Comparison of ENCODE assay signal across 20 mouse cellular contexts in genomic region chr8:119952747-119953146, GRCm38 (mm10). TPM values are rescaled to one million over a fixed set of nuclear protein-coding genes. Genes with fewer than 3 reads are reported as not detected.
A peak's percentile ranks its signal among the peaks of the same experiment; 100 is the strongest.
DNase-seq lines count a peak whose midpoint lies in the region; ATAC-seq and TF ChIP-seq lines count a peak whose summit lies in the region.
"Had no signal": no experiment of that assay in that cellular context is flagged by ENCODE, and none has a peak within 500 bp of the region (broad histone marks: within the 10 kb centered on the region; RNA-seq: fewer than 3 reads in every experiment).

No protein-coding gene starts in this region.

- no peak overlapping the region for H3K27ac ChIP-seq in kidney, postnatal 0 days
- no peak overlapping the region for H3K27ac ChIP-seq in kidney, adult 2 months (ENCODE audit: insufficient read depth, low read depth, low read length)
- peak overlapping the region; percentile 41; the same call in 1 of the 2 replicates for H3K27ac ChIP-seq in testis, adult 2 months (ENCODE audit: control insufficient read depth, insufficient read depth, low read depth, low read length)
- H3K27ac ChIP-seq in heart, adult 2 months: no peak overlapping the region
- no peak overlapping the region for H3K27ac ChIP-seq in gastrocnemius, adult 2 months
- H3K27ac ChIP-seq: embryonic facial prominence, embryonic 12.5 days; heart, embryonic 10.5 days; hindbrain, embryonic 15.5 days; midbrain, embryonic 10.5 days had no signal

- H3K4me2 ChIP-seq in kidney, postnatal 0 days (ENCODE audit: low read length): no peak overlapping the region
- H3K4me2 ChIP-seq: embryonic facial prominence, embryonic 12.5 days; hindbrain, embryonic 15.5 days had no signal

- no peaks in the 10 kb centered on the region for H3K9me3 ChIP-seq in kidney, postnatal 0 days (replicated peaks; ENCODE audit: low read length)
- H3K9me3 ChIP-seq: embryonic facial prominence, embryonic 12.5 days; heart, embryonic 10.5 days; hindbrain, embryonic 15.5 days; midbrain, embryonic 10.5 days had no signal

- DNase-seq in kidney, postnatal 0 days (ENCODE audit: low spot score): peak; percentile 28
- no peak for DNase-seq in kidney, adult 2 months
- no peak for DNase-seq in testis, postnatal 10 days (ENCODE audit: low spot score)
- peak; percentile 61 to 75 for DNase-seq in left cerebral cortex, postnatal 14 days (ENCODE audit: low spot score in 2 of 2)
- no peak for DNase-seq in heart, adult 2 months
- no peak for DNase-seq in urinary bladder, adult 18-20 months (ENCODE audit: low spot score in 2 of 2)
- DNase-seq in gastrocnemius, adult 2 months: no peak
- DNase-seq: cerebellum, postnatal 14 days; gastrocnemius, postnatal 10 days; heart, postnatal 14 days; kidney, adult 11 months; kidney, postnatal 25 days; liver, postnatal 0 days; thymus, postnatal 4 days had no signal

- no peak overlapping the region for H3K4me3 ChIP-seq in kidney, postnatal 0 days (replicated peaks; ENCODE audit: low read depth, low read length)
- no peak overlapping the region for H3K4me3 ChIP-seq in kidney, adult 2 months (ENCODE audit: insufficient read depth, low read depth, low read length)
- no peak overlapping the region for H3K4me3 ChIP-seq in testis, adult 2 months (ENCODE audit: control insufficient read depth, low read depth, low read length)
- no peak overlapping the region for H3K4me3 ChIP-seq in heart, adult 2 months
- H3K4me3 ChIP-seq in gastrocnemius, adult 2 months: no peak overlapping the region
- H3K4me3 ChIP-seq: embryonic facial prominence, embryonic 12.5 days; heart, embryonic 10.5 days; hindbrain, embryonic 15.5 days; midbrain, embryonic 10.5 days had no signal

- H3K27me3 ChIP-seq in kidney, postnatal 0 days (ENCODE audit: insufficient read depth, low read length): no peaks in the 10 kb centered on the region
- no peaks in the 10 kb centered on the region for H3K27me3 ChIP-seq in kidney, adult 2 months (replicated peaks; ENCODE audit: control insufficient read depth, insufficient read depth, low read length)
- H3K27me3 ChIP-seq in testis, adult 2 months (ENCODE audit: control insufficient read depth, insufficient read depth, low read length): no peaks in the 10 kb centered on the region
- H3K27me3 ChIP-seq in heart, adult 2 months (ENCODE audit: control insufficient read depth, insufficient read depth, low read length): no peaks in the 10 kb centered on the region
- H3K27me3 ChIP-seq: embryonic facial prominence, embryonic 12.5 days; hindbrain, embryonic 15.5 days; Patski had no signal

- peaks cover 88% of the 10 kb centered on the region for H3K36me3 ChIP-seq in kidney, postnatal 0 days (ENCODE audit: insufficient read depth, low read length)
- peaks cover 12% of the 10 kb centered on the region for H3K36me3 ChIP-seq in kidney, adult 2 months (ENCODE audit: control insufficient read depth, insufficient read depth, low read length)
- peaks cover 2% of the 10 kb centered on the region for H3K36me3 ChIP-seq in testis, adult 2 months (ENCODE audit: control insufficient read depth, insufficient read depth, low read length)
- no peaks in the 10 kb centered on the region for H3K36me3 ChIP-seq in heart, adult 2 months (ENCODE audit: control insufficient read depth, insufficient read depth, low read length)

- H3K9ac ChIP-seq in kidney, postnatal 0 days (ENCODE audit: low read depth, low read length): no peak overlapping the region
- no peak overlapping the region for H3K9ac ChIP-seq in heart, adult 2 months (ENCODE audit: low read depth, low read length)
- H3K9ac ChIP-seq: embryonic facial prominence, embryonic 12.5 days; hindbrain, embryonic 15.5 days; liver, postnatal 0 days had no signal

- TF ChIP-seq CTCF in kidney, postnatal 0 days (IDR thresholded peaks at IDR 0.05; ENCODE audit: low read depth): no peak
- no peak for TF ChIP-seq CTCF in kidney, adult 2 months (conservative IDR thresholded peaks at IDR 0.05; ENCODE audit: insufficient read depth, insufficient read length, low read depth, low read length)
- TF ChIP-seq CTCF in testis, adult 2 months (IDR thresholded peaks at IDR 0.05; ENCODE audit: control insufficient read depth, insufficient read depth, insufficient replicate concordance, low read depth, low read length): no peak
- TF ChIP-seq CTCF in heart, adult 2 months (IDR thresholded peaks at IDR 0.05): no peak
- TF ChIP-seq CTCF in gastrocnemius, adult 2 months (IDR thresholded peaks at IDR 0.05): no peak

- WGBS in kidney, postnatal 0 days: 51% methylated on average over 5 of the region's 5 CpGs
- 68% methylated on average over 5 of the region's 5 CpGs for WGBS in kidney, adult 2 months
- 82% methylated on average over 5 of the region's 5 CpGs for WGBS in heart, adult 2 months

- no peak for ATAC-seq in kidney, postnatal 0 days (replicated peaks; ENCODE audit: low FRiP score, low read depth)
- ATAC-seq: liver, postnatal 0 days; Patski had no signal

- no peak for TF ChIP-seq POLR2A in kidney, adult 2 months (IDR thresholded peaks at IDR 0.05; ENCODE audit: low read depth, low read length)
- TF ChIP-seq POLR2A in testis, adult 2 months (IDR thresholded peaks at IDR 0.05; ENCODE audit: control insufficient read depth, low read depth, low read length): no peak
- TF ChIP-seq POLR2A in heart, adult 2 months (IDR thresholded peaks at IDR 0.05; ENCODE audit: insufficient read depth, low read depth, low read length): no peak

- no peak for TF ChIP-seq EP300 in heart, adult 2 months (IDR thresholded peaks at IDR 0.05; ENCODE audit: insufficient read depth, low read depth, low read length)

- intact Hi-C loops in left cerebral cortex, postnatal 14 days (cut with DNase I): no loop called here
- intact Hi-C loops in heart, adult 2 months (cut with DNase I): no loop called here
- intact Hi-C loops in gastrocnemius, adult 2 months (cut with DNase I): no loop called here

- H3K79me2 ChIP-seq in heart, adult 2 months (replicated peaks; ENCODE audit: control insufficient read depth, insufficient read depth, low read length): no peaks in the 10 kb centered on the region

- H3K4me1 ChIP-seq in kidney, postnatal 0 days (replicated peaks; ENCODE audit: insufficient read depth, low read length): no peaks in the 10 kb centered on the region
- H3K4me1 ChIP-seq in kidney, adult 2 months (ENCODE audit: control insufficient read depth, insufficient read depth, low read length): no peaks in the 10 kb centered on the region
- H3K4me1 ChIP-seq in testis, adult 2 months (ENCODE audit: control insufficient read depth, insufficient read depth, low read length): no peaks in the 10 kb centered on the region
- H3K4me1 ChIP-seq in heart, adult 2 months (ENCODE audit: control insufficient read depth, insufficient read depth, low read length): no peaks in the 10 kb centered on the region

RNA-seq across cellular contexts. Expression of gene Crispld2, which starts 39.5 kb away (rescaled TPM):
- polyA plus RNA-seq in kidney, postnatal 0 days (2015; fragmentation: Nextera tagmentation; extraction: Ambion mirVana): 12.2 and 12.7 TPM in 2 replicates
- polyA plus RNA-seq in kidney, adult 2 months (2012; rRNA removed): 16.7 and 19.7 TPM in 2 replicates
- polyA plus RNA-seq in testis, adult 2 months (2012; rRNA removed): 5.0 and 6.2 TPM in 2 replicates
- 1 to 10 TPM; 1.8 to 2.3 TPM for total RNA-seq in left cerebral cortex, postnatal 14 days (2021)
- 10 to 100 TPM; 24.3 to 29.9 TPM for total RNA-seq in heart, adult 2 months (2021)
- 30.3 and 47.5 TPM in 2 replicates for polyA plus RNA-seq in heart, adult 2 months (2012; rRNA removed)
- total RNA-seq in gastrocnemius, adult 2 months (2021): 10 to 100 TPM in 1 of 2 experiments, 1 to 10 TPM in 1; 9.5 to 19.6 TPM

RNA-seq across cellular contexts. Expression of gene Gm20388, which starts 42.1 kb away (rescaled TPM):
- not detected in 2 replicates for polyA plus RNA-seq in kidney, postnatal 0 days (2015; fragmentation: Nextera tagmentation; extraction: Ambion mirVana)
- polyA plus RNA-seq in kidney, adult 2 months (2012; rRNA removed): 49.7 and 53.6 TPM in 2 replicates
- 5.1 and 5.6 TPM in 2 replicates for polyA plus RNA-seq in testis, adult 2 months (2012; rRNA removed)
- total RNA-seq in left cerebral cortex, postnatal 14 days (2021): 1 to 10 TPM; 2.8 to 7.3 TPM
- total RNA-seq in heart, adult 2 months (2021): 1 to 10 TPM in 1 of 2 experiments, not detected in 1; 1.8 TPM
- 32.3 and 39.0 TPM in 2 replicates for polyA plus RNA-seq in heart, adult 2 months (2012; rRNA removed)
- 10 to 100 TPM in 1 of 2 experiments, 1 to 10 TPM in 1; 6.1 to 15.0 TPM for total RNA-seq in gastrocnemius, adult 2 months (2021)
- polyA plus RNA-seq: embryonic facial prominence, embryonic 12.5 days; liver, postnatal 0 days had no signal

RNA-seq across cellular contexts. Expression of gene Usp10, which starts 42.6 kb away (rescaled TPM):
- polyA plus RNA-seq in kidney, postnatal 0 days (2015; fragmentation: Nextera tagmentation; extraction: Ambion mirVana): 93.5 and 97.5 TPM in 2 replicates
- 121 and 135 TPM in 2 replicates for polyA plus RNA-seq in kidney, adult 2 months (2012; rRNA removed)
- 19.9 and 21.5 TPM in 2 replicates for polyA plus RNA-seq in testis, adult 2 months (2012; rRNA removed)
- total RNA-seq in left cerebral cortex, postnatal 14 days (2021): 10 to 100 TPM; 82.2 to 95.2 TPM
- 10 to 100 TPM; 41.9 to 49.8 TPM for total RNA-seq in heart, adult 2 months (2021)
- 51.1 and 58.6 TPM in 2 replicates for polyA plus RNA-seq in heart, adult 2 months (2012; rRNA removed)
- total RNA-seq in gastrocnemius, adult 2 months (2021): 10 to 100 TPM; 56.9 to 73.9 TPM

Comparison
In these comparisons a context has a peak if more than half of its experiments do, and no peak if none do; other contexts are left out.
1. DNase-seq: peak in kidney, postnatal 0 days (single experiment) and left cerebral cortex, postnatal 14 days (2 of 2); none in kidney, adult 2 months (single experiment), testis, postnatal 10 days (single experiment), heart, adult 2 months (0 of 2), urinary bladder, adult 18-20 months (0 of 2) and gastrocnemius, adult 2 months (single experiment).